Mouse (Mus musculus) kidney, adult 10 weeks (tissue): ENCODE data around the gene Plscr4. TPM values are rescaled to one million over a fixed set of nuclear protein-coding genes. Genes with fewer than 3 reads are reported as not detected.

ENCODE experiments used
- polyA plus RNA-seq: library from polyadenylated mRNA; stranded (reverse); fragments of 350-450 nt; fragmentation: Illumina TruSeq; extraction: RNeasy Lipid Tissue Mini Kit (QIAGEN cat#74804); gene quantifications from one replicate; pipeline ENCODE4 v1.2.3, GENCODE M21; 2014; ENCODE audit warnings: low read depth, low replicate concordance

The Plscr4 gene
- 37.7 TPM for polyA plus RNA-seq

GRCm38 (mm10) chr9:92457261-92458058 lies at the start of gene Plscr4:
TSS of gene Plscr4 (plus strand) at chr9:92457373.

Other genes with a start within 250 kb of the Plscr4 start
- gene Plscr1, start 207.6 kb upstream of the Plscr4 start, polyA plus RNA-seq, result 78.1 TPM
- gene Plscr2, start 181.8 kb upstream of the Plscr4 start, polyA plus RNA-seq, result 864 TPM
- gene 1700057G04Rik, start 148.0 kb upstream of the Plscr4 start, polyA plus RNA-seq, result not detected
- 92.3 TPM for gene Plod2, start 84.8 kb downstream of the Plscr4 start, polyA plus RNA-seq